Mouse (Mus musculus): ENCODE results near the gene Pigk. TPM values are rescaled to one million over a fixed set of nuclear protein-coding genes. Genes with fewer than 3 reads are reported as not detected.
A peak's percentile ranks its signal among the peaks of the same experiment; 100 is the strongest.

Pigk gene
- polyA plus RNA-seq, 1 experiment from 2014 or later, result 36.3 TPM

GRCm38 (mm10) chr3:152821202-152821601 is 107.3 kb downstream of the Pigk start:
- no peaks in the 10 kb centered on the region for H3K4me1 ChIP-seq (replicated peaks; ENCODE audit: control insufficient read depth, insufficient read depth, low read length)
- no peak for ATAC-seq (replicated peaks; ENCODE audit: low FRiP score)
- H3K4me2 ChIP-seq (ENCODE audit: low read depth, low read length, severe bottlenecking), result no peak overlapping the region
- peak; percentile 76 for DNase-seq (ENCODE audit: low spot score)
- no peaks in the 10 kb centered on the region for H3K9me3 ChIP-seq (ENCODE audit: control insufficient read depth, low read length)
- H3K36me3 ChIP-seq (ENCODE audit: control insufficient read depth, insufficient read depth, low read length), result no peaks in the 10 kb centered on the region
- no peak overlapping the region for H3K9ac ChIP-seq (ENCODE audit: low read length)
- H3K27ac ChIP-seq (ENCODE audit: low read depth, low read length), result no peak overlapping the region
- WGBS, result 72% methylated on average over 14 of the region's 14 CpGs
- no peaks in the 10 kb centered on the region for H3K27me3 ChIP-seq (ENCODE audit: control insufficient read depth, insufficient read depth, low read length)
- no peak overlapping the region for H3K4me3 ChIP-seq (ENCODE audit: low read depth, low read length)

- Histone ChIP-seq H3K36me3 (ENCODE audit: control insufficient read depth, insufficient read depth, low read length) (no peaks in the 10 kb centered on the region), H3K4me1 (replicated peaks; ENCODE audit: control insufficient read depth, insufficient read depth, low read length) (no peaks in the 10 kb centered on the region; the same call in 1 of the 2 replicates), H3K9me3 (ENCODE audit: control insufficient read depth, low read length) (no peaks in the 10 kb centered on the region), H3K4me3 (ENCODE audit: low read depth, low read length) (no peak overlapping the region), H3K27me3 (ENCODE audit: control insufficient read depth, insufficient read depth, low read length) (no peaks in the 10 kb centered on the region), H3K27ac (ENCODE audit: low read depth, low read length) (no peak overlapping the region), H3K4me2 (ENCODE audit: low read depth, low read length, severe bottlenecking) (no peak overlapping the region), H3K9ac (ENCODE audit: low read length) (no peak overlapping the region)
- DNase-seq (ENCODE audit: low spot score), result no peak
- ATAC-seq (replicated peaks; ENCODE audit: low FRiP score), result no peak
- 80% methylated on average over 3 of the region's 3 CpGs for WGBS
These were observed 117.5 kb downstream of the Pigk start for GRCm38 (mm10) chr3:152831377-152831776.

DNA sequence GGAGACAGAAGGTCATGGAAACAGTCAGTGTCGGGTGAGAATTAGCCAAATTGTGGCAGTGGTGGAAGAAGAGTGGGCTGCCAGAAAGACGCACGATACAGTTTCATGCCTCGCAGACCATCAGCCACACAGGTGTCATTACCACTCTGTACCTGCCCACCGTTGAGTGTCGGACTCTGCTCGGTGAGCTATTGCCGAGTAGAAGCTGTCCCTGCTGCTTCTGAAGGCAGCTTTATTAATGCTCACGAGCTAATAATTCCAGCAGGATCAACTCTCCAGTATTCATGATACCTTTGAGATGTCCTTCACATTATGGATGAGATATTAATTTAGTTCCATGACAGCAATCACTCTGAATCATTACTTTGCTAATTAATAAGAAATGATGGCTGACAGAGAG is 118.1 kb downstream of the Pigk start:
- no peak overlapping the region for H3K27ac ChIP-seq (ENCODE audit: low read depth, low read length)
- no peaks in the 10 kb centered on the region for H3K36me3 ChIP-seq (ENCODE audit: control insufficient read depth, insufficient read depth, low read length)
- H3K27me3 ChIP-seq (ENCODE audit: control insufficient read depth, insufficient read depth, low read length), result no peaks in the 10 kb centered on the region
- H3K4me3 ChIP-seq (ENCODE audit: low read depth, low read length), result no peak overlapping the region
- no peaks in the 10 kb centered on the region; the same call in 1 of the 2 replicates for H3K4me1 ChIP-seq (replicated peaks; ENCODE audit: control insufficient read depth, insufficient read depth, low read length)
- ATAC-seq (replicated peaks; ENCODE audit: low FRiP score) (no peak), DNase-seq (ENCODE audit: low spot score) (no peak)
- 94% methylated on average over 9 of the region's 9 CpGs for WGBS
- H3K9me3 ChIP-seq (ENCODE audit: control insufficient read depth, low read length), result no peaks in the 10 kb centered on the region
- H3K9ac ChIP-seq (ENCODE audit: low read length), result no peak overlapping the region
- no peak overlapping the region for H3K4me2 ChIP-seq (ENCODE audit: low read depth, low read length, severe bottlenecking)

GRCm38 (mm10) chr3:152832436-152832835 is 118.5 kb downstream of the Pigk start:
- no peak overlapping the region for H3K9ac ChIP-seq (ENCODE audit: low read length)
- no peaks in the 10 kb centered on the region; the same call in 1 of the 2 replicates for H3K4me1 ChIP-seq (replicated peaks; ENCODE audit: control insufficient read depth, insufficient read depth, low read length)
- no peak overlapping the region for H3K27ac ChIP-seq (ENCODE audit: low read depth, low read length)
- no peak overlapping the region for H3K4me2 ChIP-seq (ENCODE audit: low read depth, low read length, severe bottlenecking)
- DNase-seq (ENCODE audit: low spot score), result no peak
- no peaks in the 10 kb centered on the region for H3K9me3 ChIP-seq (ENCODE audit: control insufficient read depth, low read length)
- no peaks in the 10 kb centered on the region for H3K36me3 ChIP-seq (ENCODE audit: control insufficient read depth, insufficient read depth, low read length)
- H3K4me3 ChIP-seq (ENCODE audit: low read depth, low read length), result no peak overlapping the region
- 92% methylated on average over 4 of the region's 4 CpGs for WGBS
- ATAC-seq (replicated peaks; ENCODE audit: low FRiP score), result no peak
- H3K27me3 ChIP-seq (ENCODE audit: control insufficient read depth, insufficient read depth, low read length), result no peaks in the 10 kb centered on the region

GRCm38 (mm10) chr3:152837407-152837806 is 123.5 kb downstream of the Pigk start:
- Histone ChIP-seq H3K36me3 (ENCODE audit: control insufficient read depth, insufficient read depth, low read length) (no peaks in the 10 kb centered on the region), H3K4me3 (ENCODE audit: low read depth, low read length) (no peak overlapping the region), H3K27ac (ENCODE audit: low read depth, low read length) (no peak overlapping the region), H3K9me3 (ENCODE audit: control insufficient read depth, low read length) (no peaks in the 10 kb centered on the region), H3K4me2 (ENCODE audit: low read depth, low read length, severe bottlenecking) (no peak overlapping the region), H3K27me3 (ENCODE audit: control insufficient read depth, insufficient read depth, low read length) (no peaks in the 10 kb centered on the region), H3K4me1 (replicated peaks; ENCODE audit: control insufficient read depth, insufficient read depth, low read length) (no peaks in the 10 kb centered on the region), H3K9ac (ENCODE audit: low read length) (no peak overlapping the region)
- ATAC-seq (replicated peaks; ENCODE audit: low FRiP score) (no peak), DNase-seq (ENCODE audit: low spot score) (no peak)
- 79% methylated on average over 2 of the region's 2 CpGs for whole genome bisulfite sequencing

DNA sequence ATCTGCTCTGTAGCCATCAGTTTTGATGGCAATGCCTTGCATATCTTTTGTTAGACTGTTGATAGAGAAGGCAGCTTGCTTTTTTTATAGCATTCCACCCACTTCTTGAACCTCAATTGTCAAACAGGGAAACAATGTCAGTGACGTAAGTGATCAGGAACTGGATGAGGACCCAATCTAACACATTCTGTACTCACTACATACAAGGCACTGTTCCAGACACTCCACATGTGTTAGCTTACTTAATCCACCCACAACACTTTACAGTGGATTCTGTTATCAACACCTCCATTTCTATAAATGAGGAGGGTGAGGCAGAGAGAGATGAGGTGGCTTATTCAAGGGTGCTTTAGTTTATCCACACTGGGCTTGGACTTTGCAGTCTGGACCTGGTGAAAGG is 124.0 kb downstream of the Pigk start:
- H3K4me3 ChIP-seq (ENCODE audit: low read depth, low read length), result no peak overlapping the region

GRCm38 (mm10) chr3:152841264-152841663 is 127.4 kb downstream of the Pigk start:
- no peaks in the 10 kb centered on the region for H3K4me1 ChIP-seq (replicated peaks; ENCODE audit: control insufficient read depth, insufficient read depth, low read length)
- no peak overlapping the region for H3K9ac ChIP-seq (ENCODE audit: low read length)
- H3K4me3 ChIP-seq (ENCODE audit: low read depth, low read length), result no peak overlapping the region
- no peaks in the 10 kb centered on the region for H3K36me3 ChIP-seq (ENCODE audit: control insufficient read depth, insufficient read depth, low read length)
- DNase-seq (ENCODE audit: low spot score) (no peak), ATAC-seq (replicated peaks; ENCODE audit: low FRiP score) (no peak)
- H3K4me2 ChIP-seq (ENCODE audit: low read depth, low read length, severe bottlenecking), result no peak overlapping the region
- WGBS, result 80% methylated on average over 6 of the region's 6 CpGs
- H3K27ac ChIP-seq (ENCODE audit: low read depth, low read length), result no peak overlapping the region
- no peaks in the 10 kb centered on the region for H3K27me3 ChIP-seq (ENCODE audit: control insufficient read depth, insufficient read depth, low read length)
- no peaks in the 10 kb centered on the region for H3K9me3 ChIP-seq (ENCODE audit: control insufficient read depth, low read length)

More for the DNA sequence above, 124.0 kb downstream of the Pigk start:
- Histone ChIP-seq H3K4me1 (replicated peaks; ENCODE audit: control insufficient read depth, insufficient read depth, low read length) (no peaks in the 10 kb centered on the region), H3K4me2 (ENCODE audit: low read depth, low read length, severe bottlenecking) (no peak overlapping the region), H3K9me3 (ENCODE audit: control insufficient read depth, low read length) (no peaks in the 10 kb centered on the region), H3K36me3 (ENCODE audit: control insufficient read depth, insufficient read depth, low read length) (no peaks in the 10 kb centered on the region), H3K9ac (ENCODE audit: low read length) (no peak overlapping the region), H3K27ac (ENCODE audit: low read depth, low read length) (no peak overlapping the region), H3K27me3 (ENCODE audit: control insufficient read depth, insufficient read depth, low read length) (no peaks in the 10 kb centered on the region)
- ATAC-seq (replicated peaks; ENCODE audit: low FRiP score), result no peak
- 75% methylated on average over 1 of the region's 1 CpGs for WGBS
- DNase-seq (ENCODE audit: low spot score), result no peak

DNA sequence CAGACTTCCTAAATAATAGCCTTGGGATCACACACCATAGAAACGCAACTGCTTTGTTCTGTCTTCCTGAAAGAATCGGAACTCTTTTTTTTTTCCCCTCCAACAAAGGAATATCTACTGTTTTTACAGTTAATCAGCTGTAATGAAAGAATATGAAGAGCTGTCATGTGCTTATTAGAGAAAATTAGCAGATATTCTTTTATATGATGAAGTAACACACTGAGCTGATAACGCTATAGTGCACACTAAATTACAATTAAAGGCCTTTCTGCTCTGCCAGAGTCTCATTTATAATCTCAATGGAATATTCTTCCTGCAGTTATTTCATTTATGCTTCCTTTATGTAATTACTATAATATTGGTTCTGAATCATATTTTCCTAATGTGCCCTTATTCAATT is 128.7 kb downstream of the Pigk start:
- no peak overlapping the region for H3K9ac ChIP-seq (ENCODE audit: low read length)
- WGBS, result 82% methylated on average over 3 of the region's 3 CpGs
- H3K4me3 ChIP-seq (ENCODE audit: low read depth, low read length), result no peak overlapping the region
- H3K27ac ChIP-seq (ENCODE audit: low read depth, low read length), result no peak overlapping the region
- ATAC-seq (replicated peaks; ENCODE audit: low FRiP score) (no peak), DNase-seq (ENCODE audit: low spot score) (no peak)
- no peaks in the 10 kb centered on the region for H3K36me3 ChIP-seq (ENCODE audit: control insufficient read depth, insufficient read depth, low read length)
- H3K9me3 ChIP-seq (ENCODE audit: control insufficient read depth, low read length), result no peaks in the 10 kb centered on the region
- no peak overlapping the region for H3K4me2 ChIP-seq (ENCODE audit: low read depth, low read length, severe bottlenecking)
- no peaks in the 10 kb centered on the region for H3K4me1 ChIP-seq (replicated peaks; ENCODE audit: control insufficient read depth, insufficient read depth, low read length)
- H3K27me3 ChIP-seq (ENCODE audit: control insufficient read depth, insufficient read depth, low read length), result no peaks in the 10 kb centered on the region

DNA sequence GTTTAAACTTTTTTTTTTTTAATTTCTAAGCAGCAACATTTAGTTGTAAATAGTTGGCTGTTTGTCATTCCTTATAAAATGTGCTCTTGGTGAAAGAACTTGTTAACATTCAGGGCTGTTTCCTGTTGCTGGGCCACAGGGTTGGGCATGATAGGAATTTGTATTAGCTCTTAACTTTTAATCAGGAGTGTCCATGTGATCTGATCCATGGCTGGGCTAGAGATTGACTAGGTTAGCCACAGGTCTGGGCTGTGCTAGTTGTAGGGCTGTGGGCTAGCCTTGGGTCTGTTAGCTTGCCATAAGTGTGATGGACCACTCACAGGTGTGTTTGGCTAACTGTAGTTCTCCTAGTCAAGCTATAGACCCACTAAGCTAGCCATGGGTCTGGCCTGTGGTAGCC is 130.0 kb downstream of the Pigk start:
- H3K36me3 ChIP-seq (ENCODE audit: control insufficient read depth, insufficient read depth, low read length), result no peaks in the 10 kb centered on the region
- H3K27ac ChIP-seq (ENCODE audit: low read depth, low read length), result no peak overlapping the region
- no peak for DNase-seq (ENCODE audit: low spot score)
- H3K4me1 ChIP-seq (replicated peaks; ENCODE audit: control insufficient read depth, insufficient read depth, low read length), result no peaks in the 10 kb centered on the region
- H3K4me3 ChIP-seq (ENCODE audit: low read depth, low read length), result no peak overlapping the region
- H3K9ac ChIP-seq (ENCODE audit: low read length), result no peak overlapping the region
- H3K9me3 ChIP-seq (ENCODE audit: control insufficient read depth, low read length), result no peaks in the 10 kb centered on the region
- no peak overlapping the region for H3K4me2 ChIP-seq (ENCODE audit: low read depth, low read length, severe bottlenecking)
- no peaks in the 10 kb centered on the region for H3K27me3 ChIP-seq (ENCODE audit: control insufficient read depth, insufficient read depth, low read length)
- ATAC-seq (replicated peaks; ENCODE audit: low FRiP score), result no peak
